Mouse (Mus musculus): Measurements from ENCODE around the gene Cd244a.

DNA sequence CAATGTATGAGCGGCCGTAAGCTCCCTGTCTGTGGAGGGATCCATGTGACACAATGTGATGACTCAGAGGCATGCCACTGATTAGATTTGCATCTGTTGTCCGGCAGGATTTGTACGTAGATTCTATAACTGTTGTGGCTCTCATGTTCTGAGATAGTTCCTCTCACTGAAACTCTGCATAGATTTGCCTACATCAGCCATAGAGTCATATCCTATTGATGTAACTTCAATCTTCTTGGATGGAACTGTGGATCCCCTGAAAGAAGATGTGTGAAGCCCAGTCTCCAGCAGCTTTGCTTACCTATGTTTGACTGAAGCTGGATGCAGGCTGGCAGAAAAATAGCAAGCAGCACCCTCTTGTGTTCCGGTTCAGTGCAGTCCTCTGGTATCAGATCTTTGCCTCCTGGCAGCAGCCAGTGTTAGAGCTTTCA is 99.6 kb downstream of the Cd244a start:
- TF ChIP-seq POLR2A (IDR thresholded peaks at IDR 0.05; ENCODE audit: control insufficient read depth, extremely low read depth, insufficient read depth, low read length, poor library complexity), result no peak
- TF ChIP-seq CTCF (IDR thresholded peaks at IDR 0.05; ENCODE audit: borderline replicate concordance, control insufficient read depth, extremely low read depth, insufficient read depth, low read length, poor library complexity), result no peak
